Mouse (Mus musculus) megakaryocyte-erythroid progenitor cell, adult 5-6 weeks (primary cell): ENCODE results near the gene Gm20815. TPM values are rescaled to one million over a fixed set of nuclear protein-coding genes. Genes with fewer than 3 reads are reported as not detected.
"Not testable (repeated sequence)": the region's sequence is repeated elsewhere in the genome, so short reads cannot be mapped to it uniquely, and the experiment has no call there.

Experiments used
- ATAC-seq: replicated peaks from 2 replicates; pipeline ENCODE4 v1.8.0; 2016; ENCODE audit warnings: mild to moderate bottlenecking, inconsistent platforms; ENCODE audit not compliant: severe bottlenecking, poor library complexity, low FRiP score, low TSS enrichment
- total RNA-seq, 2 experiments: library from RNA; stranded (forward) in 1 of 2; stranded (reverse) in 1 of 2; fragments of 200-1000, 215-1000 nt in 1 of 2; fragments of >200 nt in 1 of 2; fragmentation: Nextera tagmentation in 1 of 2; gene quantifications; 2 replicates each; pipeline ENCODE4 v1.2.3; 2014 to 2017

Gm20815 gene
- not detected in 2 replicates for total RNA-seq (2014; fragmentation: Nextera tagmentation)
- not detected in 2 replicates for total RNA-seq (2017)

GRCm38 (mm10) chrY:8835069-8835468 is at the start of gene Gm20815:
Gene Gm20815, minus strand, starts transcription at chrY:8835169.
- ATAC-seq: not testable (repeated sequence)
